Mouse (Mus musculus) forebrain, embryonic 11.5 days (tissue): ENCODE results near the gene Sorl1. TPM values are rescaled to one million over a fixed set of nuclear protein-coding genes. Genes with fewer than 3 reads are reported as not detected.
A peak's percentile ranks its signal among the peaks of the same experiment; 100 is the strongest.
"Not testable (repeated sequence)": the region's sequence is repeated elsewhere in the genome, so short reads cannot be mapped to it uniquely, and the experiment has no call there.

Experiments used
- ATAC-seq: fragments of 200-750 bp; cut with Nextera tagmentation; replicated peaks from 2 replicates; pipeline ENCODE4 v1.8.0; 2017; ENCODE audit warnings: moderate TSS enrichment; ENCODE audit not compliant: low FRiP score
- DNase-seq: peaks from one replicate; pipeline ENCODE4 v3.0.0-alpha.2; 2017; ENCODE audit warnings: low spot score
- H3K27ac ChIP-seq: fragments of 300-500 bp; sonication (generic); 2 replicates; pipeline ENCODE4 v1.5.1; 2014; ENCODE audit warnings: low read depth, low read length
- H3K27me3 ChIP-seq: fragments of 300-500 bp; sonication (generic); 2 replicates; pipeline ENCODE4 v1.6.1; 2014; ENCODE audit warnings: mild to moderate bottlenecking, low read length, mixed read lengths; ENCODE audit not compliant: control insufficient read depth, insufficient read depth
- H3K36me3 ChIP-seq: fragments of 300-500 bp; sonication (generic); 2 replicates; pipeline ENCODE4 v1.6.1; 2014; ENCODE audit warnings: mild to moderate bottlenecking, low read length, moderate library complexity, mixed read lengths; ENCODE audit not compliant: control insufficient read depth, insufficient read depth
- H3K4me1 ChIP-seq: fragments of 300-500 bp; sonication (generic); replicated peaks from 2 replicates; pipeline ENCODE4 v1.6.1; 2014; ENCODE audit warnings: low read length, mixed read lengths; ENCODE audit not compliant: control insufficient read depth, insufficient read depth
- H3K4me2 ChIP-seq: fragments of 300-500 bp; sonication (generic); 2 replicates; pipeline ENCODE4 v1.6.1; 2014; ENCODE audit warnings: low read depth, mild to moderate bottlenecking, low read length, moderate library complexity, mixed read lengths; ENCODE audit not compliant: severe bottlenecking
- H3K4me3 ChIP-seq: fragments of 300-500 bp; sonication (generic); 2 replicates; pipeline ENCODE4 v1.5.1; 2014; ENCODE audit warnings: low read depth, low read length
- H3K9ac ChIP-seq: fragments of 300-500 bp; sonication (generic); 2 replicates; pipeline ENCODE4 v1.6.1; 2014; ENCODE audit warnings: low read length
- H3K9me3 ChIP-seq: fragments of 300-500 bp; sonication (generic); 2 replicates; pipeline ENCODE4 v1.6.1; 2016; ENCODE audit warnings: low read length, mixed read lengths; ENCODE audit not compliant: control insufficient read depth
- WGBS: fragments of 180-500 bp; shearing (Covaris S2); extraction: QIAGEN DNeasy Blood & Tissue Kit; methylation state at CpG from one replicate; pipeline ENCODE4 v1.1.7; 2014; 5-methylcytosine and 5-hydroxymethylcytosine counted together
- polyA plus RNA-seq: library from polyadenylated mRNA; unstranded; fragments of >200 nt; fragmentation: Nextera tagmentation; extraction: Ambion mirVana; gene quantifications from 2 replicates; pipeline ENCODE4 v1.2.1, GENCODE M21; 2014

Sorl1 gene
- polyA plus RNA-seq, 1 experiment from 2014 or later, result 8.1 TPM

- H3K4me3 ChIP-seq, H3K4me2 ChIP-seq, H3K9me3 ChIP-seq, DNase-seq, H3K9ac ChIP-seq, H3K36me3 ChIP-seq, H3K27ac ChIP-seq, H3K4me1 ChIP-seq, H3K27me3 ChIP-seq, ATAC-seq: not testable (repeated sequence)
- WGBS, result 89% methylated on average over 2 of the region's 2 CpGs
These were observed 65.1 kb downstream of the Sorl1 start for GRCm38 (mm10) chr9:42059006-42059405.

- H3K27me3 ChIP-seq, result peaks cover 8% of the 10 kb centered on the region; the same call in 1 of the 2 replicates
- no peak overlapping the region for H3K9ac ChIP-seq
- H3K4me2 ChIP-seq, result no peak overlapping the region
- DNase-seq (no peak), ATAC-seq (no peak)
- 0 out of 2 replicates have a peak, but pooled peaks cover 2% of the 10 kb centered on the region for H3K4me1 ChIP-seq
- WGBS, result 87% methylated on average over 5 of the region's 5 CpGs
- no peaks in the 10 kb centered on the region for H3K36me3 ChIP-seq
- H3K27ac ChIP-seq, result no peak overlapping the region
- no peak overlapping the region for H3K4me3 ChIP-seq
- H3K9me3 ChIP-seq, result no peaks in the 10 kb centered on the region
These were observed 67.5 kb downstream of the Sorl1 start for GRCm38 (mm10) chr9:42056591-42056990.

- Histone ChIP-seq H3K4me1 (0 out of 2 replicates have a peak, but pooled peaks cover 2% of the 10 kb centered on the region), H3K27ac (0 out of 2 replicates have a peak overlapping the region, but pooled peaks have one; percentile 6), H3K4me2 (no peak overlapping the region), H3K4me3 (no peak overlapping the region), H3K9ac (no peak overlapping the region), H3K27me3 (peaks cover 16% of the 10 kb centered on the region), H3K9me3 (peaks cover 6% of the 10 kb centered on the region; the same call in 1 of the 2 replicates), H3K36me3 (no peaks in the 10 kb centered on the region)
- ATAC-seq, result no peak
- DNase-seq, result no peak
- 83% methylated on average over 4 of the region's 4 CpGs for WGBS
These were observed 68.7 kb downstream of the Sorl1 start for GRCm38 (mm10) chr9:42055378-42055777.

DNA sequence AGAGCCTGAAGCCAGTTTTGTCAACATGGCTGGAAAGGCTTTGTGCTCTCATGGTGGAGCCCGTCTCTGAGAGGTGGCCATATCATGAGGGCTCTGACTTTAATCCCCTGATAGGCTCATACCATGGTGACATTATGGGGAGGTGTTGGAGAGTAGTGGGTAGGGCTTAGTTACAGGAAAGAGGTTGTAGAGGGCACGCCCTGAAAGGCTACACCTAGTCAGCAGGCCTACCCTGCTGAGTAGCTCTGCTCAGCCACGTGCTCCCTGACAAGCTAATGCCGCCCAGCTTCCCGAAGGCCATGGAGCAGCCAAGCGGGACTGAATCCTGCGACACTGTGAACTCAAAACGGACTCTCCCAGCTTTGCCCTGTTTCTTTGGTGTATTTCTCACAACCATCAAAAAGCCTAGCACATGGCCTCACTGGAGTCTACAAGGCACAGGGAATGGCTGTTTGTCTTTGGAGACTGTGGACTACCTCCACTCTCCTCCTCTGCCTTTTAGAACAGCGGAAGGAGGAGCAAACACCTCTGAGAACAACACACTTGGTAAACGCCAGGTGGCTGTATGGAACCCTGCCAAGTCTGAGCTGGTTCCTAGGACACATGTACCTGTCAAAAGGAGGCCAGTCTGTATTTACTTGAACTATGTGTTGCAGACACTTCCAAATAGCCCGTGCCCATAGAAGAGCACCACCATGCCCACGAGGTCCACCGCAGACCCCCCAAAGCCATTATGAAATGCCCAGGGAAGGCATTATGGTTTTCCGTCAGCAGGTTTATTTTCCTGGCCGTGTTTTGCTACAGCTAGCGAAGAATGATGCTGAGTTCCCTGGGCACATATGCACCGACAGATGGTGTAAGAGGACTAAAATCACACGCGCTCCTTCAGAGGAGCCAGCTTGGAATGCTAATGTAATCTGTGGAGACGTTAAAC lies 69.5 kb downstream of the Sorl1 start:
- Histone ChIP-seq H3K4me1 (0 out of 2 replicates have a peak, but pooled peaks cover 2% of the 10 kb centered on the region), H3K27ac (peak overlapping the region; percentile 6; the same call in 1 of the 2 replicates), H3K9ac (no peak overlapping the region), H3K9me3 (peaks cover 7% of the 10 kb centered on the region; the same call in 1 of the 2 replicates), H3K4me3 (no peak overlapping the region), H3K4me2 (no peak overlapping the region), H3K27me3 (peaks cover 19% of the 10 kb centered on the region), H3K36me3 (no peaks in the 10 kb centered on the region)
- ATAC-seq (no peak), DNase-seq (no peak)
- 72% methylated on average over 20 of the region's 20 CpGs for WGBS

DNA sequence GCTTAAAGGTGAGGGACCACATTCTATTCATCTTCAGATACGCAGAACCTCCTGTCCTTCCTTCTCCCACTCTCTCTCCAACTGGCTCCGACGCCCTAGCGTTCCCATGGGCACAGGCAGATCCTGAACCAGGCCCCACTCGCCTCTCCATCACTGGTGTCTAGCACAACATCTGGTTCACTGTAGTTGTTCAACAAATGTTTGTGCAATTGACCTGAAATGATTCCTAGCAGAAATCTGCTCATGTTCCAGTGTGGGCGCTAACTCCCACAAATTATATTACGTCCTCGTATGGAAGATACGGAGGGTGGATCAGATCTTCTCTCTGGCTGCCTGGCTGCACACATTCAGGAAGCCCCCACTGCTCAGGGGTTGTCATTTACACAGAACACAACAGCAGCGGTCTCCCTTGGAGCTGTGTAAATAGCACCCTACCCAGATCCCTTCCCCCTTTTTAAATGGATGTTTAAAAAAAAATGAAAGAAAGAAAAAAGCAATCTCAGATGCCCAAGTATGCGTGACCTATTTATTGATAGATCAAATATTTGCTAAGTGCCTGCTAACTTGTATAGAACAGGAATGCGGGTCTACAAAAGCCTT lies 70.4 kb downstream of the Sorl1 start:
- Histone ChIP-seq H3K36me3 (no peaks in the 10 kb centered on the region), H3K4me1 (0 out of 2 replicates have a peak, but pooled peaks cover 2% of the 10 kb centered on the region), H3K27me3 (peaks cover 24% of the 10 kb centered on the region), H3K9me3 (peaks cover 7% of the 10 kb centered on the region; the same call in 1 of the 2 replicates), H3K4me2 (no peak overlapping the region), H3K27ac (no peak overlapping the region), H3K4me3 (no peak overlapping the region), H3K9ac (no peak overlapping the region)
- DNase-seq, result no peak
- ATAC-seq, result no peak
- WGBS, result 68% methylated on average over 12 of the region's 12 CpGs

GRCm38 (mm10) chr9:42052713-42053356 lies 71.3 kb downstream of the Sorl1 start:
- H3K27me3 ChIP-seq, result peaks cover 24% of the 10 kb centered on the region

GRCm38 (mm10) chr9:42048542-42048941 lies 75.6 kb downstream of the Sorl1 start:
- Histone ChIP-seq H3K4me1 (no peaks in the 10 kb centered on the region; the same call in 1 of the 2 replicates), H3K27ac (no peak overlapping the region), H3K9me3 (peaks cover 7% of the 10 kb centered on the region; the same call in 1 of the 2 replicates), H3K27me3 (peaks cover 48% of the 10 kb centered on the region), H3K9ac (no peak overlapping the region), H3K4me2 (no peak overlapping the region), H3K4me3 (no peak overlapping the region), H3K36me3 (no peaks in the 10 kb centered on the region)
- 13% methylated on average over 2 of the region's 2 CpGs for WGBS
- ATAC-seq, result no peak; the same call in 1 of the 2 replicates
- no peak for DNase-seq

More at GRCm38 (mm10) chr9:42052713-42053356, 71.3 kb downstream of the Sorl1 start:
- DNase-seq (no peak), ATAC-seq (no peak)
- Histone ChIP-seq H3K4me3 (no peak overlapping the region), H3K36me3 (no peaks in the 10 kb centered on the region), H3K4me2 (no peak overlapping the region), H3K9me3 (peaks cover 7% of the 10 kb centered on the region; the same call in 1 of the 2 replicates), H3K4me1 (peaks cover 2% of the 10 kb centered on the region; the same call in 1 of the 2 replicates), H3K9ac (no peak overlapping the region), H3K27ac (no peak overlapping the region)
- 78% methylated on average over 12 of the region's 12 CpGs for WGBS

GRCm38 (mm10) chr9:42047786-42048185 lies 76.3 kb downstream of the Sorl1 start:
- H3K36me3 ChIP-seq, result no peaks in the 10 kb centered on the region
- H3K9me3 ChIP-seq, result peaks cover 7% of the 10 kb centered on the region; the same call in 1 of the 2 replicates
- WGBS, result 51% methylated on average over 5 of the region's 5 CpGs
- no peak overlapping the region for H3K4me2 ChIP-seq
- DNase-seq, result no peak
- H3K27me3 ChIP-seq, result peaks cover 50% of the 10 kb centered on the region
- H3K9ac ChIP-seq, result no peak overlapping the region
- no peak for ATAC-seq
- no peak overlapping the region for H3K27ac ChIP-seq
- no peaks in the 10 kb centered on the region; the same call in 1 of the 2 replicates for H3K4me1 ChIP-seq
- no peak overlapping the region for H3K4me3 ChIP-seq
